In the genomic region with DNA sequence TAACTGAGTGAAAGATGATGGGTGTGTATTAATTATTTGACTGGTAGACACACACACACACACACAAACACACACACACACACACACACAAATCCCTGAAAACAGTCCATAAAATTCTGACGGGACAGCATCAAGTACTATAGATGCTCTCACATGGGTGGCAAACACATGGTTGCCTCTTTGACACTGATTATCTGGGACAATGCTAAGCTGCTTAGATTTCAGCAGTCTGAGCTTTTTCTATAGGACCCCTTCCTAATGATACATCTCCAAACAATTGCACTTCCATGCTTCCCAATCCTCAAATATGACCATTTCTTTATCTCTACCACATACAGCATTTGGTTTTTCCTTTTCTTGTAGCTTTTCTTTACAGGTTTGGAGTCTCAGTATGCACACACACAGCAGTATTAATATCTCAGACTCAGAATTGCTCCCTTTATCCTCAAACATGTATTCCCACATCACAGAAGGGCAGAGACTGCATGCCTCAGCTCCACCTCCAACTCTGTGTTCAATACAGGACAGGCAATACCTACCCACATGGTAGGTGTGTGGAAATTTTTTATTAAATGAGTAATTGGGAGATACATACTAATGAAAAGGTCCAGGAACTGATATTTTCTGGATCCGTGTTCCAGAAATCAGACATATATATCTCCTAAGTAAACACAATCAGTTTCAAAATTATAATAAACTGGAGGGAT, we compare ENCODE assay signal across 23 mouse cellular contexts.
"Had no signal": no experiment of that assay in that cellular context is flagged by ENCODE, and none has a peak within 500 bp of the region (broad histone marks: within the 10 kb centered on the region; RNA-seq: fewer than 3 reads in every experiment).

No protein-coding gene starts in this region.

- H3K36me3 ChIP-seq: heart, embryonic 13.5 days; heart, embryonic 15.5 days; hindbrain, embryonic 13.5 days; hindbrain, embryonic 15.5 days; kidney, embryonic 15.5 days; limb, embryonic 13.5 days; limb, embryonic 15.5 days had no signal

- ATAC-seq: intestine, embryonic 16.5 days had no signal

- H3K9me3 ChIP-seq: heart, embryonic 13.5 days; heart, embryonic 15.5 days; hindbrain, embryonic 13.5 days; hindbrain, embryonic 15.5 days; kidney, embryonic 15.5 days; limb, embryonic 13.5 days; limb, embryonic 15.5 days had no signal

- H3K4me3 ChIP-seq: heart, adult 2 months; heart, embryonic 13.5 days; heart, embryonic 15.5 days; hindbrain, embryonic 13.5 days; hindbrain, embryonic 15.5 days; kidney, embryonic 15.5 days; limb, embryonic 13.5 days; limb, embryonic 15.5 days had no signal

- H3K4me2 ChIP-seq: heart, embryonic 11.5 days; heart, embryonic 13.5 days; heart, embryonic 15.5 days; hindbrain, embryonic 13.5 days; hindbrain, embryonic 15.5 days; kidney, embryonic 15.5 days; limb, embryonic 13.5 days; limb, embryonic 15.5 days had no signal

- H3K27me3 ChIP-seq: heart, embryonic 13.5 days; heart, embryonic 15.5 days; hindbrain, embryonic 13.5 days; hindbrain, embryonic 15.5 days; kidney, embryonic 15.5 days; limb, embryonic 15.5 days had no signal

- H3K9ac ChIP-seq: heart, embryonic 13.5 days; heart, embryonic 15.5 days; hindbrain, embryonic 13.5 days; hindbrain, embryonic 15.5 days; kidney, embryonic 15.5 days; limb, embryonic 13.5 days; limb, embryonic 15.5 days had no signal

- DNase-seq: gastrocnemius, postnatal 14 days; gastrocnemius, postnatal 36 days; heart, adult 11 months; heart, adult 2 months; heart, postnatal 14 days; heart, postnatal 36 days; kidney, adult 11 months; kidney, adult 2 months; kidney, adult 9 months; kidney, postnatal 14 days; kidney, postnatal 36 days; left cerebral cortex, postnatal 4 days had no signal

- H3K27ac ChIP-seq: heart, adult 2 months; heart, embryonic 13.5 days; heart, embryonic 15.5 days; hindbrain, embryonic 13.5 days; hindbrain, embryonic 15.5 days; hindbrain, postnatal 0 days; kidney, embryonic 15.5 days; kidney, postnatal 0 days; limb, embryonic 13.5 days; limb, embryonic 15.5 days had no signal

- H3K4me1 ChIP-seq: heart, embryonic 13.5 days; heart, embryonic 15.5 days; hindbrain, embryonic 13.5 days; hindbrain, embryonic 15.5 days; kidney, embryonic 15.5 days; limb, embryonic 13.5 days; limb, embryonic 15.5 days had no signal
